Mouse (Mus musculus) lung, adult 18-20 months (tissue): ENCODE measurements at regions not wholly inside any gene's neighbourhood (a gene's known extent, or its start where the extent isn't known, plus 50 kb on each side); places are given as distances from the start of the nearest gene placed in this dataset.

Experiments
- DNase-seq, 2 experiments: peaks; one replicate each; pipeline ENCODE4 v3.0.0; 2022; ENCODE audit warnings: mixed read lengths in 2 of 2

GRCm38 (mm10) chr7:37393071-37393470, 380.4 kb downstream of the Zfp536 start:
- DNase-seq = no peak

DNA sequence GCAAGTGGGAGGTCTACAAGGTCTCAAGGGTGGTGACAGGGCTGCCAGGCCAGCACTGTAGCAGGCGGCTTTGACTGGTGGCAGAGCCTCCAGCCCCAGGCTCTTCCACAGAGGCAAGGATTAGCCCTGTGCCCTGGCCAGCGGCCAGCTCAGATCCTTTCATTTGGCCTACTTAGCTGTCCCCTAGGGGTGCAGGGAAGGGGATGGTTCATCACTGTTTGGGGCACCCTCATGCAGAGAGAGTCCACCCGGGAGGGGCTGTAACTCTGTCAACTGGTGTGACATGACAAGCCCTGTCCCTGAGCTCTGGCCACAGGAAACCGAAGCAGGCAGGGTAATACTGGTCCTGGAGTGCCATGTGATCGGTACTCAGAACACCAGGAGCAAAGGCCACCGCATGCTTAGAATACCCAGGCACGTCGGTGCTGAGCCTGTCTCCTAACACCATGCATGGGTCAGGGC, 378.4 kb downstream of the Zfp536 start:
- DNase-seq = no peak

DNA sequence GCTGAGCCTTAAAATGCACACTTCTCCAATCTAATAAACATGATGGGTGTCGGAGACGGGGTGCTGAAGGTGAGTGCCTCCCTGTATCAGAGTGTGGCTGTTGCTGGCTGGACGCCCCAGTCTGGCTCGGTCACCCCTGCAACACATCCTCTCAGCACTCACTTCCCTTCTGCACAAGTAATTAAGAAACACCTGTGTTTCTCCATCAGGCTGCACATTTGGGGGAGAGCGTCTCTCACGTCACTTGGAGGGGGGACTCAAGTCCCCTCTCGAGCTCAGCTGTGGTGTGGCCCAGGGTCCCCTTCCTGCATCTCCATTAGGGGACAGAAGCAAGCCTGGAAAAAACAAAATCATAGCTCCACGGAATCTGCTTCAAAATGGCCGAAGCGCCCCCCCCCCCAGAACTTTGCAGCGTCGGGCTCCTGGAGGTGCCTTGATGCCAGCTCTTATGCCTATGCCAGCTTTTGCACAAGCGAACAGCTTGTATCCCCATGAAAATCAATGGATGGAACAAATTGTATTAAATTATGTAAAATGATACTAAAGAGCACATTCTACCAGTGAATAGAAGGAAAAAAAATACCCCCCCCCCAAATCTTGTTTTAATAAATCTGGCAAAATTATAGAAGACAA, 377.4 kb downstream of the Zfp536 start:
- DNase-seq = no peak

- no peak for DNase-seq
Observed at GRCm38 (mm10) chr7:37403483-37403882, 370.0 kb downstream of the Zfp536 start.

- no peak for DNase-seq
Observed at GRCm38 (mm10) chr7:37413350-37413749, 360.1 kb downstream of the Zfp536 start.

- no peak for DNase-seq
Observed at GRCm38 (mm10) chr7:37421704-37422103, 351.7 kb downstream of the Zfp536 start.
